Mouse (Mus musculus): ENCODE measurements at regions not wholly inside any gene's neighbourhood (a gene's known extent, or its start where the extent isn't known, plus 50 kb on each side); places are given as distances from the start of the nearest gene placed in this dataset.

DNA sequence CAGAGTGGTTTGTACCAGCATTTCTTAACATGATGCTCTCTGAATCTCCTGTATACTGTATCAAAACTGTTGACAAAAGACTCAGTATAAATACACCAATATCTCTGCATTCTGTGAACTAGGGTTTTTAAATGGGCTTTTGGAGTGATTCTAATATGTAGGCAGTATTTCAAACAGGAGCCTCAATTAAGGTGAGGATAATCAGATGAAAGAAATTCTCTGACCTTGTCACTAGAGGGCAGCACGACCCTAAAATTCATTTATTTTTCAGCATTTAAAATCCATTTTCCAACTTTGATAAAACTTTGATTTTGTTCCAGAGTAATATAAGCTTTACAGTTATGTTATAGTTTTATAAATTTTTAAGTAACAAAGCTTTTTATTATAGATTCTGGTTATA, 114.5 kb downstream of the Rfx6 start:
- DNase-seq (ENCODE audit: low read depth, low spot score), result peak; percentile 7

GRCm38 (mm10) chr10:51793876-51794275, 116.3 kb downstream of the Rfx6 start:
- DNase-seq (ENCODE audit: low read depth, low spot score), result no peak

DNA sequence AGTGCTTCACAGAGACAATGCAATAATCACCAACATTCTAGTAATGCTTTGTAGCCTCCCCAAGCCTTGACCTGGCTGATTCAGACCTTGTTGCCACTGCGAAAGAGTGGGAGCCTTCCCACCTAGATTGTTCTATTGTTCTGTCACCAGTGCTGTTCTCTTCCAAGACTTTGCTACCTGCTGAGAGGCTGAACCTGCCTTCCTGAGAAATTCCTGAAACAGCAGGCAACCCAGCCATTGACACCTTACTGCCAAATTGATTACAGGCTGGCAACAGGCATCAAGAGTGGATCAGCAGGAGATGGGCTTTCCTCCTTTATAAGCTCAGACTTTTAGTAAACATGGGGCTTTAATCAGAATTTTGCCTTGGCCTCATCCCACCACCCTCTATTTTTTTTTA, 139.1 kb downstream of the Rfx6 start:
- DNase-seq (ENCODE audit: low read depth, low spot score), result peak; percentile 66

DNA sequence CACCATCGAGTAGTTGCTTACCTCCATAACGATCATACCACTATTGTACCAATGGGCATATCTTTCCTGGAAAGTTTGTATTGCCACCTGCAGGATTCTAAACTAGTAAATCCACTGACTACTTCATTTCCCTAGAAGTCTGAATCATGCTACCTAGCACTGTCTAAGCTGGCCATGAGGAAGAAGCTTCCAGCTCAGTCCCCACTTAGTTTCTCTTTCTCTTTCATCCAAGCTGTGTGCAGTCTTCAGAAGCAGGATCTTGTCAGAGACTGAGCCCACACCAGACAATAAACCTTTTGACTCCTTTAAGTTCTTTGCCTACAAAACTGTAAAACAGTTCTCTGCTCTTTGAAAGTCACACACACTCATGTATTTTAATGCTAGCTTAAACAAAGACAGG, 146.3 kb downstream of the Rfx6 start:
- no peak for DNase-seq (ENCODE audit: low read depth, low spot score)

DNA sequence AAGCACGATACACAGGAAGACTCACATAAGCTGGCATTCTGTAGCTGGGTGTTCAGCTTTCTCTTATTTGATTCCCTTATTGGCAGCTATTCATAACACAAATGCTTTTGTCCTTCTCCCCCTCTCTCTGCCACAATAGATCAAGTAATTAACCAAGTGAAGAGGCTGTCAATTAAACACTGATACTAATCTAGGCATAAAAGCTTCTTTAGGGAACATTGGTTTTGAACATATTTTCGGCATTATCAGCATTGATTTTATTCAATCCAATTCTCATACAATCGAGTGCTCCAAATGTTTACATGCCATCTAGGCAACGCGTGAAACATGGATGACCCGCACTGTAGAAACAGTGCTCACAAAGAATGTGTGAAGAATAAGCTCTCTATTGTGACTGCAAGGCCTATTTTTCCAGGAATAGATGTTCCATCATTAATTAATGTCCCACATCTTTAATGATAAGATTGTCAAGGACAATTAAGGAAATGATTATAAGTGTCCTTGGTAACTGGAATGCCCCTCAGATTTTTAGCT, 148.9 kb downstream of the Rfx6 start:
- DNase-seq (ENCODE audit: low read depth, low spot score), result no peak

GRCm38 (mm10) chr10:51832459-51832858, 154.9 kb downstream of the Rfx6 start:
- DNase-seq (ENCODE audit: low read depth, low spot score), result no peak

- no peak for DNase-seq (ENCODE audit: low read depth, low spot score)
Observed at GRCm38 (mm10) chr10:51843099-51843498, 165.5 kb downstream of the Rfx6 start.

GRCm38 (mm10) chr10:51846287-51846686, 168.7 kb downstream of the Rfx6 start:
- DNase-seq (ENCODE audit: low read depth, low spot score), result no peak

DNA sequence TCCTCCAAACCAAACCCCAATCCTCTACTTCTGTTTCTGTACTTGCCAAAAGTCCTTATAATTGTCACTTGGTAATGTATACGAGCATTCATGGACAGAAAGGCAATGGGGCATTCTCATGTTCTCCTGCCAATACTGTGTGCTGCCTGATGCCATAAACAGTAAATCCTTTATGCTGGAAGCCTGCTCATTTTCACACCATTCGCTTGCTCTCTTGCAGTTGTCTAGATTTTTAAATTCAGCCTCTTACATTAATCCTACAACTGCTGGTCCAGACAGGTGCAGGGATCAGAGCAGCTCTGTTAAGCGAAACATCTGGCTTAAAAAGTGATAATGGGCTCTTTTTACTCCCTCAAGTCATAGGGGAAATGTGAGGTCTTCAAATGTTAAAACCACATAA, 152.9 kb upstream of the Vgll2 start:
- DNase-seq (ENCODE audit: low read depth, low spot score), result no peak

- DNase-seq (ENCODE audit: low read depth, low spot score), result no peak
Observed at GRCm38 (mm10) chr10:51911066-51911691, 111.1 kb upstream of the Vgll2 start.

DNA sequence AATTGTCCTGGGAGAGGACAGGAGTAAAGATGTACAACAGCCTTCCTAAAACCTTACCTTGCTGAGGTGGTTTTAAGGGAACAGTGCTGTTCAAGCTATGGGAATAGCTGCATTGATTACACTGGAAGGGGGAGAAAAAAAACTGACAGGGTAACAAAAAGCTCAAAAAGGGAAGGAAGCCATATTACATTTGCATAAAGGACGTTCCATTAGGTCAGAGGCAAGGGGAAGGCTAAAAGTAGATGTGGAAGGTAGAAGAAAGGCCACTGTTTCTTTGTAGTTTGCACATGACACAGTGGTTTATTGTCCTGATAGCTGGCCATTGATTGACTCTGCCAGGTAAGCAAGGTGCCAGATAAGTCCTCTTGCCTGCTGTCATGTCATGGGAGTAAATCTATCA, 110.2 kb upstream of the Vgll2 start:
- no peak for DNase-seq (ENCODE audit: low read depth, low spot score)

DNA sequence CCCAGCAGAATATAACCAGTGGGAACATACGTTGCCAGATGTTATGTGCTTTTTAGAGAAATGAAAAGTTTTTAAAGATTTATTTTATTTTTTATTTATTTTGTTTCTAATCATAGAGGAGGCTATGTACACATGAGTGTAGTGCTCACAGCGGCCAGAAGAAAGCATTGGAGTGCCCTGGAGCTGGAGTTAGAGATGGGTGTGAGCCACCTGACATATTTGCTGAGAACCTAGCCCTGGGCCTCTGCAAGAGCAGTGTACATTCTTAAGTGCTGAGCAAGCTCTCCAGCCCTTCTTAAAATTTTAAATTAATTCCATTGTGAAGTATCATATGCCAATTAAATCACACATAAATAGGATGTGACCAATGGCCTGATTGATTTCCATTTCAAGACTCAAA, 95.7 kb upstream of the Vgll2 start:
- DNase-seq (ENCODE audit: low read depth, low spot score), result no peak

DNA sequence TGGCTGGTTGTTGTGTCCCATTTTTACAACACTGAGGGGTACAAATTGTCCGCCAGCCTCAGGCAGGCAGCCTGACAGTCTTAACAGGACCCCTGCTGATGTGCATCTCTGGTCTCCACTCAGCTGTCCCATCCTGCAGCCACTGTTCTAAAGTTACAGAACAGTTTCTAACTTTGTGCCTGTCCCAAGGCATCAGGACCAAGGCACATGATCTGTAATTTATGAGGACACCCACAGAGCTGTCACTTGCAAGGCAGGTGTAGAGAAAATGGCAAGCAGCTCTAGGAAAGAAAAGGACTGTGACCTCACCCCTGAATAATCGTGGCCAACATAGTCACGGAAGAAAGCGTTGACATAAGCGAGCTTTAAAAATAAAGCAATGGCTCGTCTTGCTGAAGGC, 93.0 kb upstream of the Vgll2 start:
- no peak for DNase-seq (ENCODE audit: low read depth, low spot score)

- no peak for DNase-seq (ENCODE audit: low read depth, low spot score)
Observed at GRCm38 (mm10) chr10:51930266-51930665, 92.0 kb upstream of the Vgll2 start.

GRCm38 (mm10) chr10:51930696-51931095, 91.6 kb upstream of the Vgll2 start:
- DNase-seq (ENCODE audit: low read depth, low spot score), result no peak

DNA sequence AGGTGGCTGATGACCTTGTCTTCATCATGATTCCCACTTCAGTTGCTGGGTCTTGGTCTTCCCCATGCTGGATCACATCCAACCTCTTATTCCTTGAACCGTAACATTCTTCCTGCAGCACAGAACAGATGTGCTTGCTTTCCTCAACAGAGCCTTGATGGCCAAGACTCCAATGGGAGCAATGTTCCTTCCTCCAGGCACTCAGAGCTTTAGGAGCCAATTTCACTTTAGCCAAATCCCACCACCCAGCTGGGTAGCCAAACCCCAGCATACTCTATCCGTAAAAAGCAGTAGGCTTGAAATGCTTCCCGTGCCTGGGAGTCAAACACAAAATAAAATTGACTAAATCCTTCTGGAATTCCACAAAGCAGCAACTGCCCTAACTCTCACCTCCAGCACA, 86.8 kb upstream of the Vgll2 start:
- no peak for DNase-seq (ENCODE audit: low read depth, low spot score)

GRCm38 (mm10) chr10:51941192-51941591, 81.1 kb upstream of the Vgll2 start:
- DNase-seq (ENCODE audit: low read depth, low spot score), result no peak

DNA sequence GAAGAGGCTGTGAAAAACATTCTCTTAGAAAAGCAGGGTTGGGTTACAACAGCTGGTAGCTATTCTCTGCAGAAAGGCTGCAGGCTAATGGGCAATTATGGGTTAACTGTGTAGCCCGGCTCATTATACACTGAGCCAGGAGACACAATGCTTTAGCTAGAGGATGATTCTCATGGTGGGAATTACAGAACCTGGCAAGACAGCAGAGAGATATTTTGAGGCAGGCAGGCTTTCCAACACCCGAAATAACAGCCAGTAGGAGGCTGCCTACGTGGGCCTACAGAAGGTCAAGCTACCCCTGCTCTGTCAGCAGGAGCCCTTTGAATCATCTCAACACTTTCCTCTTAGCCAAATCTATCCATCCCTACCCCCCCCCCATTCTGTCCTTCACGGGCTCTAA, 76.6 kb upstream of the Vgll2 start:
- no peak for DNase-seq (ENCODE audit: low read depth, low spot score)

DNA sequence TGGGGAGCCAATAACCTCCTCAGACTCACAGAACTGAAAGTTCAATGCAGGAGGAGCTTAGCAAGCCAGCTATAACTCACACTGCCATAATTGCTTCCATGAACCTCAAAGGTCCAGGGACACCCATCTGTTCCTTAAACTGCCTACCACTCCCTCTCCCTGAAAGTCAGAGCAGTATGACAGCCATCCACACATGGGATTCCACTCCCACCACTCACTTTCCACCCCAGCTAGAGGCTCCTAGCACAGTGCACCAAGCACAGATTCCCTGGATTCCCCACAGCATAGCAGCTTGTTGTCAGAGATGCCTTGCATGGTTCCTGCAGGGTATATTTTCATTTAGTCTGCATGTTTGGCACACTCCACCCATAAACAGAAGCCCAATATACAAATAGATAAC, 76.1 kb upstream of the Vgll2 start:
- no peak for DNase-seq (ENCODE audit: low read depth, low spot score)

DNA sequence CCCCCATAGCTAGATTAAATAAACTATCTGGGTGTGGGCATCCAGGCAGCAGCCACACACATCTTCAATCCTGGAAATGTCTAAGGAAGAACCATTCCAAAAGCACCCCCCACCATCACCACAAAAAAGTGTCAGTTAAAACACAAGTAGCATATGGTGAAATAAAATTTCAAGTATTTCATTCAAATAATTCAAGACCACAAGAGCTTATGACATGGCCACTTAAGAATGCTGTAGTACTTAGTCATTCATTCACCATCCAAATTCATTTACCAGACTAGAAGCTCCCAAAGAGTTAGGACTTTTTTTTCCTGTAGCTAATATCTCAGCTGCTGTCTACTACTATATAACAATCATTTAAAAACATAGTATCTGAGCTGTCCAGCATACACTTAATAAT, 75.4 kb upstream of the Vgll2 start:
- no peak for DNase-seq (ENCODE audit: low read depth, low spot score)

- DNase-seq (ENCODE audit: low read depth, low spot score), result no peak
Observed at GRCm38 (mm10) chr10:51950016-51950415, 72.3 kb upstream of the Vgll2 start.

DNA sequence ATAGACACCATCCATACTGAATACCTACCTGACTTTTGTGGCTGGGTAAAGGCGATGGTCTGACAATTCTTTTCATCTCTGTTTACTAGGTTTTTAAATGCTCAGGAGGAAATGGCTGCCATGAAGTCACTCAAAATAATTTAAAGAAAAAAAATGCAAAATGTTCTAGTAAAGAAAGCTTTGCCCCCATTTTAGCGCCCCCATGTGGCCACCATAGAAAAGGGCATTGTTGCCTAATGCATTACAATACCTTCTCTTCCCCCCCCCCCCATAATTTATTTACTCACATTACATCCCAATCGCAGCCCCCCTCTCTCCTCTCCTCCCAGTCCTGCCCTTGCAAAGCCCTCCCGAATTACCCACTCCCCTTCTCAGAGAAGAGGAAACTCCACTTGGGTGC, 70.3 kb upstream of the Vgll2 start:
- no peak for DNase-seq (ENCODE audit: low read depth, low spot score)

GRCm38 (mm10) chr10:51956493-51956892, 65.8 kb upstream of the Vgll2 start:
- no peak for DNase-seq (ENCODE audit: low read depth, low spot score)

GRCm38 (mm10) chr10:51961497-51961896, 60.8 kb upstream of the Vgll2 start:
- DNase-seq (ENCODE audit: low read depth, low spot score), result no peak

Data from ES-CJ7 (cell line).